Mouse (Mus musculus) heart, embryonic 10.5 days (tissue): ENCODE measurements at regions not wholly inside any gene's neighbourhood (a gene's known extent, or its start where the extent isn't known, plus 50 kb on each side); places are given as distances from the start of the nearest gene placed in this dataset.

Experiments used
- DNase-seq: peaks from one replicate; pipeline ENCODE4 v3.0.0-alpha.2; 2017; ENCODE audit warnings: low spot score
- H3K27ac ChIP-seq: fragments of 300-500 bp; sonication (generic); 2 replicates; pipeline ENCODE4 v1.5.1; 2016; ENCODE audit warnings: mild to moderate bottlenecking
- H3K27me3 ChIP-seq: fragments of 300-500 bp; sonication (generic); 2 replicates; pipeline ENCODE4 v1.6.1; 2016; ENCODE audit warnings: mild to moderate bottlenecking; ENCODE audit not compliant: poor library complexity, insufficient read depth, severe bottlenecking
- H3K36me3 ChIP-seq: fragments of 300-500 bp; sonication (generic); 2 replicates; pipeline ENCODE4 v1.6.1; 2016; ENCODE audit warnings: mild to moderate bottlenecking, moderate library complexity
- H3K4me1 ChIP-seq: fragments of 300-500 bp; sonication (generic); 2 replicates; pipeline ENCODE4 v1.6.1; 2016; ENCODE audit warnings: mild to moderate bottlenecking
- H3K4me3 ChIP-seq: fragments of 300-500 bp; sonication (generic); 2 replicates; pipeline ENCODE4 v1.5.1; 2016; ENCODE audit warnings: mild to moderate bottlenecking, moderate library complexity
- H3K9me3 ChIP-seq: fragments of 300-500 bp; sonication (generic); 2 replicates; pipeline ENCODE4 v1.6.1; 2016; ENCODE audit warnings: mild to moderate bottlenecking, moderate library complexity
- WGBS: fragments of 180-500 bp; shearing (Covaris S2); methylation state at CpG from one replicate; pipeline ENCODE4 v1.1.7; 2016; 5-methylcytosine and 5-hydroxymethylcytosine counted together

GRCm38 (mm10) chr8:15394722-15395115 lies 348.8 kb upstream of the BB014433 start:
- WGBS, result 70% methylated on average over 4 of the region's 4 CpGs
- H3K9me3 ChIP-seq, result no peaks in the 10 kb centered on the region
- no peak for DNase-seq
- H3K36me3 ChIP-seq, result no peaks in the 10 kb centered on the region
- no peak overlapping the region for H3K4me3 ChIP-seq
- H3K27ac ChIP-seq, result no peak overlapping the region
- H3K27me3 ChIP-seq, result no peaks in the 10 kb centered on the region
- no peaks in the 10 kb centered on the region for H3K4me1 ChIP-seq

- 81% methylated on average over 5 of the region's 5 CpGs for WGBS
- Histone ChIP-seq H3K9me3 (no peaks in the 10 kb centered on the region), H3K27me3 (no peaks in the 10 kb centered on the region), H3K27ac (no peak overlapping the region), H3K4me1 (no peaks in the 10 kb centered on the region), H3K36me3 (no peaks in the 10 kb centered on the region), H3K4me3 (no peak overlapping the region)
- no peak for DNase-seq
These were observed 348.3 kb upstream of the BB014433 start for GRCm38 (mm10) chr8:15393936-15394721.

- no peaks in the 10 kb centered on the region for H3K9me3 ChIP-seq
- H3K4me3 ChIP-seq, result no peak overlapping the region
- no peaks in the 10 kb centered on the region for H3K27me3 ChIP-seq
- H3K4me1 ChIP-seq, result no peaks in the 10 kb centered on the region
- H3K36me3 ChIP-seq, result no peaks in the 10 kb centered on the region
- no peak for DNase-seq
- H3K27ac ChIP-seq, result no peak overlapping the region
- WGBS, result 45% methylated on average over 4 of the region's 4 CpGs
These were observed 346.2 kb upstream of the BB014433 start for GRCm38 (mm10) chr8:15392056-15392455.

GRCm38 (mm10) chr8:15388791-15389190 lies 342.9 kb upstream of the BB014433 start:
- Histone ChIP-seq H3K36me3 (no peaks in the 10 kb centered on the region), H3K27ac (no peak overlapping the region), H3K4me1 (no peaks in the 10 kb centered on the region), H3K4me3 (no peak overlapping the region), H3K9me3 (no peaks in the 10 kb centered on the region), H3K27me3 (no peaks in the 10 kb centered on the region)
- 89% methylated on average over 5 of the region's 5 CpGs for WGBS
- no peak for DNase-seq

- Histone ChIP-seq H3K9me3 (no peaks in the 10 kb centered on the region), H3K27me3 (no peaks in the 10 kb centered on the region), H3K4me1 (no peaks in the 10 kb centered on the region), H3K27ac (no peak overlapping the region), H3K4me3 (no peak overlapping the region), H3K36me3 (no peaks in the 10 kb centered on the region)
- no peak for DNase-seq
- WGBS, result 78% methylated on average over 2 of the region's 2 CpGs
These were observed 321.2 kb upstream of the BB014433 start for GRCm38 (mm10) chr8:15367063-15367462.

- Histone ChIP-seq H3K4me1 (no peaks in the 10 kb centered on the region), H3K9me3 (no peaks in the 10 kb centered on the region), H3K4me3 (no peak overlapping the region), H3K36me3 (no peaks in the 10 kb centered on the region), H3K27me3 (no peaks in the 10 kb centered on the region), H3K27ac (no peak overlapping the region)
- DNase-seq, result no peak
- 76% methylated on average over 1 of the region's 1 CpGs for WGBS
These were observed 318.7 kb upstream of the BB014433 start for GRCm38 (mm10) chr8:15364546-15364945.

- Histone ChIP-seq H3K4me1 (no peaks in the 10 kb centered on the region), H3K4me3 (no peak overlapping the region), H3K27me3 (no peaks in the 10 kb centered on the region), H3K27ac (no peak overlapping the region), H3K9me3 (no peaks in the 10 kb centered on the region), H3K36me3 (no peaks in the 10 kb centered on the region)
- no peak for DNase-seq
- 84% methylated on average over 5 of the region's 5 CpGs for WGBS
These were observed 298.3 kb upstream of the BB014433 start for GRCm38 (mm10) chr8:15344151-15344550.

GRCm38 (mm10) chr8:15343616-15344015 lies 297.7 kb upstream of the BB014433 start:
- Histone ChIP-seq H3K27me3 (no peaks in the 10 kb centered on the region), H3K4me1 (no peaks in the 10 kb centered on the region), H3K36me3 (no peaks in the 10 kb centered on the region), H3K9me3 (no peaks in the 10 kb centered on the region), H3K27ac (no peak overlapping the region), H3K4me3 (no peak overlapping the region)
- WGBS, result 75% methylated on average over 1 of the region's 1 CpGs
- no peak for DNase-seq

- H3K4me3 ChIP-seq, result no peak overlapping the region
- no peak for DNase-seq
- no peaks in the 10 kb centered on the region for H3K27me3 ChIP-seq
- no peaks in the 10 kb centered on the region for H3K9me3 ChIP-seq
- H3K36me3 ChIP-seq, result no peaks in the 10 kb centered on the region
- no peaks in the 10 kb centered on the region for H3K4me1 ChIP-seq
- H3K27ac ChIP-seq, result no peak overlapping the region
- WGBS, result 77% methylated on average over 4 of the region's 4 CpGs
These were observed 288.7 kb upstream of the BB014433 start for GRCm38 (mm10) chr8:15334532-15334931.

GRCm38 (mm10) chr8:15327312-15327711 lies 281.4 kb upstream of the BB014433 start:
- peaks cover 13% of the 10 kb centered on the region for H3K4me1 ChIP-seq
- H3K9me3 ChIP-seq, result no peaks in the 10 kb centered on the region
- no peaks in the 10 kb centered on the region for H3K27me3 ChIP-seq
- WGBS, result 29% methylated on average over 5 of the region's 5 CpGs
- no peak overlapping the region for H3K27ac ChIP-seq
- no peak for DNase-seq
- H3K4me3 ChIP-seq, result no peak overlapping the region
- H3K36me3 ChIP-seq, result no peaks in the 10 kb centered on the region

- peaks cover 13% of the 10 kb centered on the region for H3K4me1 ChIP-seq
- no peaks in the 10 kb centered on the region for H3K36me3 ChIP-seq
- no peak for DNase-seq
- 83% methylated on average over 4 of the region's 4 CpGs for WGBS
- H3K27ac ChIP-seq, result no peak overlapping the region
- H3K27me3 ChIP-seq, result no peaks in the 10 kb centered on the region
- no peaks in the 10 kb centered on the region for H3K9me3 ChIP-seq
- H3K4me3 ChIP-seq, result no peak overlapping the region
These were observed 277.5 kb upstream of the BB014433 start for GRCm38 (mm10) chr8:15323421-15323820.

GRCm38 (mm10) chr8:15318082-15318816 lies 272.4 kb upstream of the BB014433 start:
- Histone ChIP-seq H3K4me3 (no peak overlapping the region), H3K27ac (no peak overlapping the region), H3K27me3 (no peaks in the 10 kb centered on the region), H3K9me3 (no peaks in the 10 kb centered on the region), H3K36me3 (no peaks in the 10 kb centered on the region), H3K4me1 (no peaks in the 10 kb centered on the region)
- WGBS, result 81% methylated on average over 16 of the region's 16 CpGs
- no peak for DNase-seq

GRCm38 (mm10) chr8:15313481-15313880 lies 267.6 kb upstream of the BB014433 start:
- Histone ChIP-seq H3K4me3 (no peak overlapping the region), H3K36me3 (no peaks in the 10 kb centered on the region), H3K27me3 (no peaks in the 10 kb centered on the region), H3K27ac (no peak overlapping the region), H3K9me3 (no peaks in the 10 kb centered on the region), H3K4me1 (no peaks in the 10 kb centered on the region)
- WGBS, result 58% methylated on average over 5 of the region's 5 CpGs
- no peak for DNase-seq
